Mouse (Mus musculus): ENCODE measurements at regions not wholly inside any gene's neighbourhood (a gene's known extent, or its start where the extent isn't known, plus 50 kb on each side); places are given as distances from the start of the nearest gene placed in this dataset.

DNA sequence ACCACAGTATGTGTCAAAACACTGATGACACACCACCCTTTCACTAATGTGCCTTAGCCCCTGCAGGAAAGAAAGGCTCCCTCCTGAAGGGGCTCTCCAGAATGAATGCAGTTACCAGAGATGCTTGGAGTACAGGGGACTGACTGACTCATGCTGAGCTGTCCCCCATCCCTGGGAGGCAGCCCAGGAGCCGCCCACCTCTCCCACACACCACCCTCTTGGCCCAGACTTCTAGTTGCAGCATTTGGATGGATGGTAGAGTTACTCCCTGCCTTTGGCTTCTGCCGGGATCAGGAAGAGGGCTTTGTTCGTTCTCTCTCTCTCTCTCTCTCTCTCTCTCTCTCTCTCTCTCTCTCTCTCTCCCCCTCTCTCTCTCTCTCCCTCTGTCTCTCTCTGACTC, 53.4 kb upstream of the Jun start:
- in situ Hi-C loops (cut with MboI, MseI), result loop anchor here (5.0 kb wide), 1 partner anchor 52 kb away; no protein-coding TSS in a partner anchor

DNA sequence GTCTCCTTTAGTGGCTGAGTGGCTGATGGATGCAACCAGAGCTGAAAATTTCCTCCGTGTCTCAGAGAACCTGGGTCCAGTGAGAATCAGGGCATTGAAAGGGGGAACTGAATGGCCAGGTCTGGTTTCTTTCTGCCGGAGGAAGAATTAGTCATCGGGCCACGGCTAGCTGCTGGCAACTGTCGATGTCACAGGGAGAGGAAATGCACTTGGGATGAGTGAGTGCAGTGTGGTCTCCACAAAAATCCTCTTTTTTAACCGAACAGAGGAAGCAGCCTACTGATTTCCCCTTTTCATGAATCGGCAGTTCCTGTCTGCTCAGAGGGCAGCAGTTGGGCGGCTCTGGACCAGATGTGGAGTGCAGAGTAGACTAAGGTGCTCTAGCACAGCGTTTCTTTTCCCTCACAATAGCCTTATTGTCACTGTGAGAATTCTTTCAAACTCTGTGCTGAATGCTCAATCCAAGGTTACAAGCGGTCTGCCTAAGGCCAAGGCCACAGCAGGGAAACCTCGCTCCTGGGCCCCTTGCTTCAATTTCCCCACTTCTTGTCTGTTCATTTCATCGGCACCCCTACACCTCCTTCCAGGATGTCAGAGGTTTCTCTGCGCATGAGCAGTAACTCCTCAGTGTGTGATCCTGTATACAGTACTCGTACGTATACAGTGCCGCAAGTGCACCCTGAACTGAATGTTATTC, 54.1 kb upstream of the Jun start:
- in situ Hi-C loops (cut with MboI, MseI), result loop anchor here (5.0 kb wide), 1 partner anchor 51 kb away; no protein-coding TSS in a partner anchor

DNA sequence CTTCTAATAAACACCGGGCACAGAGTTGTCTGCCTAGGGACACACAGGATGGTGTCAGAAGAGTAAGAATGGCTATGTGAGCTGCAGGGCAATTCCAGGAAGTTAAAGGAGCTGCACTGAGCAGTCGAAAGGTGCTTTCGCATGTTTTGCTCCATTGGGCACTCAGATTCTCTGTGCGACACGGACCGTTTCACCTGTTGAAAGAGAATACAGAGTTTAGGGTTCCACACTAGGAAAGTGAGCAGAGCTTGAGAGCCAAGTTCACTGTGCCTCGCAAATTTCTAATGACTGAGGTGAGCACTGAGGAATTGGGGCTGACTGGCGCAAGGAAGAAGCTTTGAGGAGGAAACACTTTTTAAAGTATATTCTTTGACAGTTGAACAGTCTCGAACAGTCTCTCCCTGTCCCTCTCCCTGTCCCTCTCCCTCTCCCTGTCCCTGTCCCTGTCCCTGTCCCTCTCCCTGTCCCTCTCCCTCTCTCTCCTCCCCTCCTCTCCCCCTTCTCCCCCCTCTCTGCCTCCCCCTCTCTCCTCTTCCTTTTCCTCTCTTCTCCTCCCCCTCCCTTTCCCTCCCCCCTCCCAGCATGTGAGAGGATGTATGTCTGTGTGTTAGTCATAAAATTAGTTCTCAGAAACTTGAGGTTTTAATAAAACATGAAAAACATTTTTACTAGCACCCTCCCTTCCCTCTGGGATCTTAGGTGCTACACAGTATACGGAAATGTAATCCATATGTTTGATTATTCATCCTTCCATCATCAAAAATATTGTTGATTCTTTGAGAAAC, 55.1 kb upstream of the Jun start:
- in situ Hi-C loops (cut with MboI, MseI), result loop anchor here (5.0 kb wide), 1 partner anchor 50 kb away; no protein-coding TSS in a partner anchor

DNA sequence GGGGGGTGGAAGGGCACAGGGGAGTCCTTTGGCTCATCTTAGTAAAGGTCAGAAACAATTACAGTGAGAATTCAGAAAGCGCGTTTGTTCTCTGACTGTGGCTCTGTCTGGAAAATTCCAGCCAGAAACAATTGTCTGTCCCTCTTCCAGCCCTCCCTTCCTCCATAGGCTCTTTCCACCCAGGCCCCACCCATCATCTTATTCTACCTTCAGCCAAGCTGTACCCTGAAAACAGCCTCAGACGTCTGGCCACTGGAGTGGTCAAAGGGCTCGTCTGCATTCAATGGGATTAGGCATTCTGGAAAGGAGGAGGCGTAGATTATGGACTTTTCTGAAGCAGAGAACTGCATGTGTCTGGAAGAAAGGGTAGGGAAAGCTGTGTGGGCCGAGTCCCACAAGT, 56.8 kb upstream of the Jun start:
- in situ Hi-C loops (cut with MboI, MseI), result loop anchor here (5.0 kb wide), 1 partner anchor 48 kb away; no protein-coding TSS in a partner anchor

DNA sequence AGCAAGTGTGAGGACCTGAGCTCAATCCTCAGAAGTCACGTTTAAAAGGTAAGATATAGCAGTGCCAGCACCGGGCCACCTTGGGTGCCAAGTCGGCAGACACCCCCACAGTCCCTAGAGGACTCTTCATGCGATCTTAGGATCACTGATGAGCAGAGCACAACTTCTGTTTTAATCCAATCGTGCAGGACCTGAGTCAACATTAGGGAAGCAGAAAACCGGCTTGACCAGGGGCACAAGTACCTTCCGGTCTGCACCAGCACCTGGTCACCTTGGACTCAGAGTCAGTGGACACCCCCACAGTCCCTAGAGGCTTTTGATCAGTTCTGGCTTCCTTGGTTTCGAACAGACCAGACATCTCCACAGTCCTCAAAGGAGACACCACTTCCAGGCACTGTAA, 58.8 kb upstream of the Jun start:
- in situ Hi-C loops (cut with MboI, MseI), result no loop called here

DNA sequence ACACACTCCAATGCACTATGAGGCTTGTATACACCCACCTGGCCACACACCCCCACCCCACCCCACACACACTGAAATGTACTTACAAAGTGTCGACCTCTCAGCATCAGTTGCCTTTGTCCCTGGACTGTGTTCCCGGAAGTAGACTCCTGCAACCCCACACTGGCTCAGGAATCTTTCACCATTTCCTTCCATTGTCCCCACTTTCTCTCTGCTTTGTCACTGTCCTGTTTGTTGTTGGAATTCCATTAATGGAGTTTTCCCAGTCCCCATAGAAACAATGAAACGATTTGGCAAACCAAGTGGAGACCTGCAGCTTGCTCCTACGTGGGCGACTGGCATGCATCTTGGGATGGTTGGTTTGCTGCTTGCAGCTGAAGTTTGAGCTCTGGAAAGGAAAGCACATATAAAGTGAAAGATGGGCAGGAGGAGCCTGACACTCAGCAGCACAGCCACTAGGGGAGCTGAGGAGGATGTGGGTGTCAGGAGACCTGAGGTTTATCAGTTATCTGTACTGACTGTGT, 65.2 kb upstream of the Jun start:
- in situ Hi-C loops (cut with MboI, MseI), result no loop called here

DNA sequence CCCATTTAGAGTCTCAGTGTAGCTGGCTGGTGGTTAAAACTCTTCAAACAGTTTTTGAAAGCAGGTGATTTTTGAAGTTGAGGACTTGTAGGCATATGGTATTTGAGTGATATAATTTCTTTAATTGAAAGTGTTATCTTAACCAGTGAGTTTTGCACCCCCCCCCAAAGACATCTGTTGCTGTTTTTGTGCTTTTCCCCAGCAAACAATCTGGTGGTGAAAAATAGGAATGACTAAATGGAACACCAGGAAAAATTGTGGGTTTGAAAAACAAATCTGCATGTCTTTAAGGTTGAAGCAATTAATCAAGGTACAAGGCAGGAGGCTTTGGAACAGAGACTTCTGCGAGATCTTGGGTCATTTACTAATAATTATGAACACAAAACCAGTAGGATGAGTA, 68.9 kb upstream of the Jun start:
- in situ Hi-C loops (cut with MboI, MseI), result no loop called here

DNA sequence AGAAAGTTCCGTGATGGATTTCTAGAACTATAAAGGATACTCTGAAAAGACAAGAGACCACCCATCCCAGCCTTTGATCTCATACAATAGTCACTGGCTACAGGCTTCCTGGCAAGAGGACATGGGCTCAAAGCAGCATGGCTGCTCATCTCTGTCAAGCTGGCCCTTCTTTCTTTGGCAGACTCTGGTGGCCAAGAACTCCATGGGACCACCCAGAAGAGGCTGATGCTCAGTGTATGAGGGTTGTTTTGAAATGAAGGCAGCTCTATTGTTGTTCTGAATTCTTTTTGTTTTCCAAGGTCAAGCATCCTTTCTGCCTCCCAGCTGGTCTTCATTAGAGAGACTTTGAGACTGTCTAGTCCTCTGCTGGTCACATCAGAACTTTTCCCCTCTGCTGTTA, 73.3 kb upstream of the Jun start:
- in situ Hi-C loops (cut with MboI, MseI), result no loop called here

DNA sequence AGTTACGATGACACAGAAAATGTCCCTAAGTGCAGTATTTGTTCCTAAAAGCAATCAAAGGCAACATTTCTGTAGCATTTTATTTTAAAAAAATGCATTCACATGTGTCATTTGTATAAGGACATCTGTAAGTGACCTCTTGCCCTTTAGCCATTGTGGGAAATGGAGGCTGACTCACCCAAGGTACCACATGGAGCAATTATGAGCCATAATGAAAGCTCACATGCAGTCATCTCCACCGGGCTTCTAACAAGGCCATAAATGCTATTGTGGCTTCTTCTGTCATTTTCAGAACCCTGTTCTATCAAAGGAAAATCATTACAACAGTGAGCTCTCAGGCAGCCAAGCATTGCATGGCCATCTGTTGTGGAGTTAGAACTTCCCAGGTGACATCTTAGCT, 75.9 kb upstream of the Jun start:
- in situ Hi-C loops (cut with MboI, MseI), result no loop called here

DNA sequence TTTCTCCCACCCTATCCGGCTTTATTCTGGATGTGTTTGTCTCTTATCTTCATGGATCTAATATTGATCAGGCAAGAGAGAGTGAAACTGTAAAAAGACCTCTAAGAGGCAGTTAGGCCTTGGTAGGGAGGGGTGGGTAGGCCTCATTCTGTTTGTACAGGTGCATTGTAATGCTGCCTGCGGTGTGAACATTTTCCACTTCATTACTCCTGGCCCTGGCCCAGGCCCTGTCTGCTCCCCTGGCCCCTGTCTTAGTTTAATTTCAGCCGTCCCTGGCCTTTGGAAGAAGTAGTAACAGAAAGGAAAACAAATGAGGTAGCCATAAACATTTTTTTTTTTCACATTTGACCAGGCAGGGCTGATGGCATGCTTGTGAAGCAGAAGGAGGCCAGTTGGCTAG, 81.8 kb upstream of the Jun start:
- in situ Hi-C loops (cut with MboI, MseI), result no loop called here

DNA sequence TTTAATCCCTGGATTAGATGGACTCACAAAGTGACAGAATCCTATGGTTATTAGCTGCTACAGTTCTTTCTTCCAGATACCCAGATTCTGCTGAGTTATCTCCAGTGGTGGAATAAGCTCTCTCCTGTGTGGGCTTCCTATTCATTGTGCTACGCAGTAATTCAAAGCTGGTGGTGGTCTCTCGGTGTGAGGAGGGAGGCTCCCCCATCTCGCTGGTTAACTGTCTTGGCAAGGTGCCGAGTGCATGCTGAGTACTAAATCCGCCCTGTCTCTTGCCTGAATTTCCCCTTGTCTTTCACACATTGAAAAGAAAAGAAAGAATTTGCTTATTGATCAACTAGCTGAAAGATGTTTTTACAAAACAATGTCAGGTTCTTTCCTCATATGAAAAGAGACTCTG, 82.6 kb upstream of the Jun start:
- in situ Hi-C loops (cut with MboI, MseI), result no loop called here

DNA sequence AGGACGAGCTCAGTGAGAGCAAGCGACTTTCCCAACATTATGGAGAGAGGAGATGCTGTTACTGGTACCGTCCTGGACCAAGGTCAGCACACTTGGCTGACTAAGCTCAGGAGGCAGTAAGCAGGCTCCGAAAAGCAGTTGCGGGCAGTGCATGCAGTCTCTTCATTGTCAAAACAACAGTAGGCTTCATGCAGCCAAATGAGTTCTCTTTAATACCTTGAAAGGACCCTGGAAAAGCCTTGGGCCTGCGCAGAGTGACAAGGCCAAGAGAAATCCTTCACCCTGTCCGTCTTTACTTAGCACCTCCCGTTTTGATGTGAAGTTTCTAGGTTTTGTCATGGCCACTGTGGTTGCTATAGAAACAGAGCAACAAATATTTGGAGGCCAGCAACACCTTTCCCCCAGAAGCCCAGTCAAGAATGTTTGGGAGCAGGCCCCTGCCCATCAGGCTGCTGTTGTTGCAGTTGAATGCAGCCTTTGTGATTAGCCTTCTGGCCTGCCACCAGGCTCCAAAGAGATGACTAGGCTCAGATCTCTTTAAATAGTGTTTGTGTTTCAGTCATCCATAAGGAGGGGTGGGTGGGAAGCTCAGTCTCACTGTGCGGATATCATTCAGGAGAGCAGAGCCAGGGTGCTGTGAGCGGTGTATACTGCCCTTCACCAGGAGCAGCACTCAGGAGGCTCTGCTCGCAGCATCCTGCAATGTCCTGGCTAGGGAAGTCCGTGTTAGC, 85.6 kb upstream of the Jun start:
- in situ Hi-C loops (cut with MboI, MseI), result no loop called here

DNA sequence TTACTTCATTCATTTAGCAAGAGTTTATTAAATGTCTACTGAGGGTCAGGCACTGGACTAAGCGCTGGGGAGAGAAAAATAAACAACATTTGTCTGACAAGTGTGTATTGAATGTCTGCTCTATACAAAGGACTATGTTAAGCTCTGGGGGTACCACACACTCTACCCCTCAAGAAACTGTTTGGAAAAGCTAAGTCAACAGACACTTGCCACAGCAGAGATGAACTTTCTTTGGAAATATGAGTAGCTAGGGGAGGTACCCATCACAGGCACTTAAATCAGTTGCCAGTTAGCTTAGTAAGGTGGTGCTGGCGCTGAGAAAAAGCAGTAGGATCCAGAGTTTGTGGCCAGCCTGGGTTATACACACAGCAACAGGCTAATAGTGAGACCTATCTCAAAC, 86.7 kb upstream of the Jun start:
- in situ Hi-C loops (cut with MboI, MseI), result no loop called here

DNA sequence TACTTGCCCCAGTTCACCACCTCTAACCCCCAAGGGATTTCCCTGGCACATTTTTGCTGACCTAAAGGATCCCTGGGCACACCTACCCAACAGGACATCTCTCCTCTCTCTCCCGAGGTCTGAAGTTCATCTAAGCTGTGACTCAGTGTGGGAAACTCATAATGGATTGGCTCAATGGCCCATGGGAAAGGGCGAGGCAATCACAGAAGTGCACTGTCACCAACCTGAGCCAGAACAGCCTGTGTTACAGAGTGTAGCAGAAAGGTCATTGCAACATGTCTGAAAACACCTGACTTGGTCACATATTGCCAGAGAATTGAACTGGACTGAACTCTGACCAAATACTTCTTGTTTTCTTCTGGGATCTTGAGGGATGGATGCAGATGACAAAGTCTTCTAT, 89.2 kb upstream of the Jun start:
- in situ Hi-C loops (cut with MboI, MseI), result no loop called here

DNA sequence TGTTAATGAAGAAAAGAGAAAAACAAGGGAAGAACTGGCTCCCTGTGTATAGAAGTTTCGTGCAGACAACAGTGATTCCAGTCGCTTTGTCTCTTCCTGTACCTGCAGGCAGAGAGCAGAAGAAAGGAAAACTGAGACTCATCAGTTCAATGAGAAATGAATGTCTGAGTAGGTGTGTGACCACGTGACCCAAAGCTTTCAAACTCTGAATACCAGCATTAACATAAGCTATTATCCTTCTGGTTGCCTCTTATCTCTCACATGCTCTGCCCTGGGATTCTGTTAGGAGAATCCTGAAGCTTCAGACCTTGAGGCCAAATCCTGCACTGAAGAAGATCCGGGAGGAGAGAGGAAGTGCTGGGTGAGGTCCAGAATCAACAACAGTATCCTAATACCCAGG, 91.1 kb upstream of the Jun start:
- in situ Hi-C loops (cut with MboI, MseI), result no loop called here

DNA sequence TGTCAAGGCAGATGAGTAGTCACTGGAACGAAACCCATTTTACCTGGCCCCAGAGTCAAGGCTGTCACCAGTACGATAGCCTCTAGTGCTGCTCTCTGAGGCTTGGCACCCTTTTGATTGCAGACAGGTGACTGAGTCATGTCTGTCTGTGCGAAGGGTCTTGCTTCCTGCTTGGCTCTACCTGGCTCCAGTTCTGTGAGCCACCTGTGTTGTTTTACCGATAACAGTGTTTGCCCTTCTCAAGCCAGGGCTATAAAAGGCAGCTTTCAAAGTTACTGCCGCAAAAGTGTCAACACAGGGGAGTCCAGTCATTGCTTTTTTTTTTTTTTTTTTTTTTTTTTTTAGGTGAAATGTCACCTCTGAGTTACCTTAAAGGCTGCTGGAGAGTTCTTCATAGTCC, 91.6 kb upstream of the Jun start:
- in situ Hi-C loops (cut with MboI, MseI), result no loop called here

DNA sequence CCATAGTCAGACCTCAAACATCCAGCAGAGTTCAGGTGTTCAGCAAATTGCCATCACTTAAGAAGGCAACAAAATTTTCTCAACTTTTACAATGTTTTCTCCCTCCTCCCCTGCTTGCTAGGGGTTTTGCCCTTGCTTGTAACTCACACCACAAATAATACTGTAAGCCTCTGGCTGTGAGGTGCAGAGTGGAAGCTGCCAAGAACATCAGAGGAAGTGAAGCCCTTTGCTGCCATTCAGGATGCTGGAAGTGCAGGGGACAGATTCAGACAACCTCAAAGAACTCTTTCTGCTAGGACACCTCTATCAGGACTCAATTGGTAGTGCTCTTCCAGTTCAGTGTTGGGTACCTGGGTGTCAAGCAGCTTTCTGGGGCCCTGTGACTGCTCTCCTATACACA, 92.4 kb upstream of the Jun start:
- in situ Hi-C loops (cut with MboI, MseI), result no loop called here

DNA sequence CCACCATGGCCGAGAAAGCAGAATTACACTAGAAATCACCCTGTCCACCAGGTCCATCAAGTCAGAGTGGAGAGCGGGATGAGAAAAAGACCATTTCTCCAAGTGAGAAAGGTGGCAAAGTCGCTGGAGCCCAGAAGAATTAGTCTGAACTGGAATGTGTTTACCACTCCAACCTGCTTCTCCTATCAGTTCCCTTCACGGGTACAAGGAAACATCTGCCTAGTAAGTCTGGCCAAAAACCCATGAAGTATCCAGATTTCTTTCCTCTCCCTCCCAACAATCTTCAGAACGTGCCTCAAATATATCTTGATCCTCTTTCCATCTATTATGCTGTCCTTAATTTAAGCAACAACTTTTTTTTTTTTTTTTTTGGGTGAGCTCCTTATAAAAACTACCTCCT, 94.2 kb upstream of the Jun start:
- in situ Hi-C loops (cut with MboI, MseI), result no loop called here

DNA sequence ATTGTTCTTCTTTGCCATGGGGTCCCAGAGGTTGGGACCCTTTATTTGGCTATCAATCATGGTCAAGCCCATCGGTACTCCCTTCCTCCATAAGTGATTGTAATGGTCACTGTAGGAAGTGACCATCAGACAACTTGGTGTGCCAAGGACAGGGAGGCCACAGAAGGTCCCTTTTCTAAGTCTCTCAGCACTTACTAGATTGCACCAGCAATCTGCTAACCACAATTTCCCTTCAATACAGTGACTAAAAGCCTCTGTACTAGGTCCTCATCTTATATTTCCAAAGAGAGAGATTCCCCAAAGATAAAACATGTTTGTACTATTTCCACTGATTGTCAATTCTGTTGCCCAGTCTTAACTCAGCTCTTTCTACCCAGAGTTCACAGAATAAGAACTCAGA, 96.6 kb upstream of the Jun start:
- in situ Hi-C loops (cut with MboI, MseI), result no loop called here

DNA sequence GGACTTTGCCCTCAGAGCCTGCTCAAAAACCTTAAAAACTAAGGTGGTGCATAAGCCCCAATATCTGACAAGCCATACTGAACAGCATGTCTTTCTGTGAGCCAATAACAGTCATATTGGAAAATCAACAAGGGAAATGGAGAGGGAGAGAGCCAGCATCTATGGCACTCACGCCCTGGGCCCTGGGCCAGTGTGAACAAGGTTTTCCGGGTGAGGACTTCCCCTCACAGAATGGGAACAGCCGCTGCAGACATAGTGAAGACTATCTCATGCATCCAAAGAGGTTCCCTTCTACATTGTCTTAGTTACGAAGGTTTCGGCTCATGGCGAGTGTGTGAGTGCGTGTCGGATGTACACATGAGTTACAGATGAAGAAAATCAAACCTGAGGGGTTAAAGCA, 99.7 kb upstream of the Jun start:
- in situ Hi-C loops (cut with MboI, MseI), result no loop called here

DNA sequence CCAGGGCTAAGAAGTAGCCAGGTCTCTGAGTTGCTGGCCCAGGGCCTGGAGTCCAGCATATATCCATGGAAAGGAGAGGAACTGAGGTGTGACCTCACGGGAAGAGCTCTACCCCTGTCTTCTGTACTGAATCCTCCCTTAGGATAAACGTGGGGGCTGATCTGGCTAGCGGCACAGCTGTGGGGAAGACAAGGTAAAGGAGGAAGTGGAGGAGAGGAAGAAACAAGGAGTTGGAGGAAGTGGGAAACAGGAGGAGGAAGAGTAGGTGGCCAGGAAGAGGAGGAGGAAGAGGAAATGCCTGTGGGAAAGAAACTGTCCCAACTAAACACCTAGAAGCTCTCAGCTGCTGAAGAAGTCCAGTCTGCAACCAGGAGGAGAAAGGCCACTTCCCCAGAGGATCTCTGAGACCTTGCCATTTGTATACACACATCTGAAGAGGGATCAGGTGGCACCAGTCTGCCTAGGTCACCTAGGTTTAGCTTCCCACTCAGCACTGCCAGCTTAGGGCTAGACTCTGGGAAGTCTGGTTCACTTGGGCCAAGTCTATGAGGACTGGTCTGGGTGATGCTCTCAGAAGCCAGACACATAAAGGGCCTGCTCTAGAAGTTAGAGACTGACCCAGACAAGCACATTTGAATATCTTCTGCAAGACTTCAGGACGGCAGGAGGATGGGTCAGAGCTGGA, 100.6 kb upstream of the Jun start:
- in situ Hi-C loops (cut with MboI, MseI), result no loop called here

Data from regulatory T cell (primary cell).